Mouse (Mus musculus) lung, adult 2 months (tissue): ENCODE measurements at regions not wholly inside any gene's neighbourhood (a gene's known extent, or its start where the extent isn't known, plus 50 kb on each side); places are given as distances from the start of the nearest gene placed in this dataset.

ENCODE experiments used
- CTCF ChIP-seq: fragments of 200-500 bp; IDR thresholded peaks from 2 replicates; pipeline ENCODE4 v1.5.1; 2011; ENCODE audit warnings: mild to moderate bottlenecking, low read length, control low read depth; ENCODE audit not compliant: insufficient read depth
- POLR2A ChIP-seq: fragments of 200-500 bp; IDR thresholded peaks from 2 replicates; pipeline ENCODE4 v1.6.1; 2011; ENCODE audit warnings: low read depth, mild to moderate bottlenecking, control low read depth, low read length, borderline replicate concordance; ENCODE audit errors: extremely low read depth

DNA sequence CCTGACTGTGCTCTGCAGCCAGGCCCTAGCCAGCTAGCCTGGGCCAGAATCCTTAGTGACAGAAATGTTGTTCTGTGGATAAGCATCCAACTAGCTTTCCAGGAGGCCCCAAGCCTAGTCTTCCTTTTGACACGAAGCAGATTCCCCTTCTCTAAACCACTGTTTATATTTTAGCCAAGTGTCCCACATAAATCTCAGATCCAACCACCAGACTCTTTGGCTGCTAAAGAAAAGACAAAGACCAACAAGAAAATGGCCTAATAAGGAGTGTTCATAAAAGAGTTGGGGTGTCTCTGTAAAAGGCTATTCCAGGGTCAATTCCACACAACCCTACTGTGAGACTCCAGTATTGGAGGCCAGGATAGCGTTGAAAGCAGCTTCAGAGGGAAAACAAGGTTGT, 173.6 kb downstream of the Rpl10-ps3 start:
- TF ChIP-seq CTCF, result no peak
- no peak for TF ChIP-seq POLR2A
